Mouse (Mus musculus) midbrain, embryonic 16.5 days (tissue): ENCODE measurements around the gene Ugt1a8. TPM values are rescaled to one million over a fixed set of nuclear protein-coding genes. Genes with fewer than 3 reads are reported as not detected.
"Not testable (repeated sequence)": the region's sequence is repeated elsewhere in the genome, so short reads cannot be mapped to it uniquely, and the experiment has no call there.

Experiments used
- ATAC-seq: fragments of 200-750 bp; cut with Nextera tagmentation; 2 replicates; pipeline ENCODE4 v1.8.0; 2017; ENCODE audit warnings: moderate TSS enrichment
- H3K27ac ChIP-seq: fragments of 300-500 bp; sonication (generic); 2 replicates; pipeline ENCODE4 v1.5.1; 2014; ENCODE audit warnings: mild to moderate bottlenecking, low read length, mixed read lengths
- H3K27me3 ChIP-seq: fragments of 300-500 bp; sonication (generic); 2 replicates; pipeline ENCODE4 v1.6.1; 2014; ENCODE audit warnings: low read depth, low read length, mixed read lengths; ENCODE audit not compliant: control insufficient read depth, insufficient read depth
- H3K36me3 ChIP-seq: fragments of 300-500 bp; sonication (generic); 2 replicates; pipeline ENCODE4 v1.6.1; 2014; ENCODE audit warnings: mild to moderate bottlenecking, low read length, moderate library complexity, mixed read lengths; ENCODE audit not compliant: control insufficient read depth, insufficient read depth
- H3K4me1 ChIP-seq: fragments of 300-500 bp; sonication (generic); 2 replicates; pipeline ENCODE4 v1.6.1; 2014; ENCODE audit warnings: mild to moderate bottlenecking, low read length, mixed read lengths; ENCODE audit not compliant: control insufficient read depth, insufficient read depth
- H3K4me2 ChIP-seq: fragments of 300-500 bp; sonication (generic); 2 replicates; pipeline ENCODE4 v1.6.1; 2014; ENCODE audit warnings: mild to moderate bottlenecking, low read length, mixed read lengths
- H3K4me3 ChIP-seq: fragments of 300-500 bp; sonication (generic); 2 replicates; pipeline ENCODE4 v1.5.1; 2014; ENCODE audit warnings: low read depth, mild to moderate bottlenecking, low read length, moderate library complexity, mixed read lengths
- H3K9ac ChIP-seq: fragments of 300-500 bp; sonication (generic); 2 replicates; pipeline ENCODE4 v1.6.1; 2014; ENCODE audit warnings: low read depth, low read length, mixed read lengths
- H3K9me3 ChIP-seq: fragments of 300-500 bp; sonication (generic); replicated peaks from 2 replicates; pipeline ENCODE4 v1.6.1; 2014; ENCODE audit warnings: mild to moderate bottlenecking, low read length, mixed read lengths; ENCODE audit not compliant: control insufficient read depth, poor library complexity, severe bottlenecking
- WGBS: fragments of 180-500 bp; shearing (Covaris S2); extraction: QIAGEN DNeasy Blood & Tissue Kit; methylation state at CpG from one replicate; pipeline ENCODE4 v1.1.7; 2014; 5-methylcytosine and 5-hydroxymethylcytosine counted together
- polyA plus RNA-seq: library from polyadenylated mRNA; unstranded; fragments of >200 nt; fragmentation: Nextera tagmentation; extraction: Ambion mirVana; gene quantifications from 2 replicates; pipeline ENCODE4 v1.2.1, GENCODE M21; 2015

Gene Ugt1a8
- polyA plus RNA-seq, 1 experiment from 2014 or later, result not detected

GRCm38 (mm10) chr1:88129091-88129490, 41.5 kb downstream of the Ugt1a8 start:
- not testable (repeated sequence) for H3K9ac ChIP-seq, ATAC-seq, H3K4me2 ChIP-seq, H3K4me3 ChIP-seq, H3K27ac ChIP-seq, H3K36me3 ChIP-seq, H3K4me1 ChIP-seq, H3K9me3 ChIP-seq, H3K27me3 ChIP-seq
- 74% methylated on average over 2 of the region's 2 CpGs for WGBS

DNA sequence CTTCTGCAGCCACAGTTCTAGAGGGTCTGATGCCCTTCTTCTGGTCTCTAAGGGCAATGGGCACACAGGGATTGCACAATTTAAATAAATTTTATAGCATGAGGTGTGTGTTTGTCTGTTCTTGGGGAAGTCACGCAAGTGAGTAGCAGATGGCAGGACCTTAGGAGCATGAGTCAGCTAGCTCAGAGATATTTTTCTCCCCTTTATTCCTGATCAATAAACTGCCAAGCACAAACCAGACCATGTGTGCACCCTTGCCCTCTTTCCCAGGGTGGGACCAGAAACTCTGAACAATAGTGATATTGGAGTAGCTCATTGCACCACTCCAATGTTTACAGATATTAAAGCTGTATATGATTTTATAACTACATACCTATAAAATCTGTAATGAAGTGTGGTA, 42.6 kb downstream of the Ugt1a8 start:
- not testable (repeated sequence) for H3K36me3 ChIP-seq, H3K27ac ChIP-seq, H3K27me3 ChIP-seq, H3K9me3 ChIP-seq, H3K4me2 ChIP-seq, ATAC-seq, H3K4me1 ChIP-seq, H3K9ac ChIP-seq, H3K4me3 ChIP-seq
- WGBS, result 97% methylated on average over 1 of the region's 1 CpGs

GRCm38 (mm10) chr1:88133908-88134456, 46.4 kb downstream of the Ugt1a8 start:
- H3K4me2 ChIP-seq, result no peak overlapping the region
- no peaks in the 10 kb centered on the region for H3K27me3 ChIP-seq
- no peaks in the 10 kb centered on the region for H3K36me3 ChIP-seq
- H3K27ac ChIP-seq, result peak overlapping the region; percentile 3; the same call in 1 of the 2 replicates
- 67% methylated on average over 3 of the region's 3 CpGs for WGBS
- no peaks in the 10 kb centered on the region for H3K4me1 ChIP-seq
- H3K9ac ChIP-seq, result no peak overlapping the region
- peak; percentile 14; the same call in 1 of the 2 replicates for ATAC-seq
- no peaks in the 10 kb centered on the region for H3K9me3 ChIP-seq
- no peak overlapping the region for H3K4me3 ChIP-seq

GRCm38 (mm10) chr1:88134457-88135011, 46.9 kb downstream of the Ugt1a8 start, which contains the start of gene Ugt1a6a:
TSS of gene Ugt1a6a (plus strand) at chr1:88134809.
- H3K4me2 ChIP-seq, H3K9me3 ChIP-seq, H3K27me3 ChIP-seq, H3K4me1 ChIP-seq, H3K9ac ChIP-seq, H3K36me3 ChIP-seq, H3K4me3 ChIP-seq: not testable (repeated sequence)
- ATAC-seq, result peak; percentile 75
- 49% methylated on average over 5 of the region's 5 CpGs for WGBS
- H3K27ac ChIP-seq, result peak within 1 kb of the TSS; percentile 3; the same call in 1 of the 2 replicates

GRCm38 (mm10) chr1:88135229-88135904, 47.8 kb downstream of the Ugt1a8 start:
- H3K36me3 ChIP-seq, H3K4me2 ChIP-seq, H3K9me3 ChIP-seq, H3K4me3 ChIP-seq, H3K27ac ChIP-seq, H3K27me3 ChIP-seq, H3K4me1 ChIP-seq, H3K9ac ChIP-seq, ATAC-seq: not testable (repeated sequence)
- 87% methylated on average over 5 of the region's 6 CpGs for WGBS

- H3K9ac ChIP-seq, result no peak overlapping the region
- 77% methylated on average over 2 of the region's 2 CpGs for WGBS
- ATAC-seq, result no peak
- H3K4me3 ChIP-seq, result no peak overlapping the region
- no peaks in the 10 kb centered on the region for H3K27me3 ChIP-seq
- no peaks in the 10 kb centered on the region for H3K4me1 ChIP-seq
- no peak overlapping the region for H3K4me2 ChIP-seq
- H3K9me3 ChIP-seq, result no peaks in the 10 kb centered on the region
- no peak overlapping the region for H3K27ac ChIP-seq
- no peaks in the 10 kb centered on the region for H3K36me3 ChIP-seq
Observed at GRCm38 (mm10) chr1:88136646-88137045, 49.0 kb downstream of the Ugt1a8 start.

DNA sequence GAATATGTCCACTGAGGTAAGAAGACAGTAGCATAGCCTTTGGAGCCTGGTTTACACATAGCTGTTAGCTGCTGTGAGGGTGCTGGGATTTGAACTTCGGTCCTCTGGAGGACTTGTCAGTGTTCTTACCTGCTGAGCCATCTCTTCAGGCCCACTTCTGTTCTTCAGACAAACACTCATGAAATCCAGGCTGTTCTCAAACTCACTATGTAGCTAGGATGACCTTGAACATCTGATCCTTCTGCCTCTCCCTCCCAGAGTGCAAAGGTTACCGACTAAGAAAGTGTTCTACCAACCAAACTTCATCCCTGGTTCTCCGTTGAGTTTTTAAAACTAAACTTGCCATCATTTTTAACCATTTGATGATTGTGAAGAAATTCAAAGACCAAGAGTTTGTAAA, 49.7 kb downstream of the Ugt1a8 start:
- Histone ChIP-seq H3K9me3 (no peaks in the 10 kb centered on the region), H3K9ac (no peak overlapping the region), H3K4me2 (no peak overlapping the region), H3K4me3 (no peak overlapping the region), H3K4me1 (no peaks in the 10 kb centered on the region), H3K36me3 (no peaks in the 10 kb centered on the region), H3K27ac (no peak overlapping the region), H3K27me3 (no peaks in the 10 kb centered on the region)
- WGBS, result 89% methylated on average over 3 of the region's 3 CpGs
- ATAC-seq, result no peak

GRCm38 (mm10) chr1:88138145-88138544, 50.5 kb downstream of the Ugt1a8 start:
- Histone ChIP-seq H3K4me2 (no peak overlapping the region), H3K4me1 (no peaks in the 10 kb centered on the region), H3K27me3 (no peaks in the 10 kb centered on the region), H3K36me3 (no peaks in the 10 kb centered on the region), H3K27ac (no peak overlapping the region), H3K9ac (no peak overlapping the region), H3K4me3 (no peak overlapping the region), H3K9me3 (no peaks in the 10 kb centered on the region)
- no peak for ATAC-seq
- 93% methylated on average over 1 of the region's 1 CpGs for WGBS

GRCm38 (mm10) chr1:88140492-88140891, 52.9 kb downstream of the Ugt1a8 start:
- not testable (repeated sequence) for ATAC-seq, H3K4me3 ChIP-seq, H3K4me1 ChIP-seq, H3K36me3 ChIP-seq, H3K27me3 ChIP-seq, H3K27ac ChIP-seq, H3K4me2 ChIP-seq, H3K9ac ChIP-seq, H3K9me3 ChIP-seq
- 60% methylated on average over 1 of the region's 1 CpGs for WGBS
